Mouse (Mus musculus) left cerebral cortex, postnatal 36 days (tissue): ENCODE results near the gene Plk5. TPM values are rescaled to one million over a fixed set of nuclear protein-coding genes. Genes with fewer than 3 reads are reported as not detected.
"Not testable (repeated sequence)": the region's sequence is repeated elsewhere in the genome, so short reads cannot be mapped to it uniquely, and the experiment has no call there.

Experiments used
- DNase-seq, 2 experiments: peaks; one replicate each; pipeline ENCODE4 v3.0.0; 2021 to 2022; ENCODE audit warnings: low spot score in 2 of 2, mixed read lengths in 1 of 2
- intact Hi-C: fragments of 180-260 bp; cut with DNase I; formaldehyde crosslinking; loops from one replicate; pipeline ENCODE4 v1.15.1; 2025
- total RNA-seq, 2 experiments: library from RNA; stranded (reverse); gene quantifications; 2 replicates each; pipeline ENCODE4 v1.2.3; 2021

Plk5 gene
- total RNA-seq, 2 experiments from 2014 or later, result 16.9 to 33.1 TPM

DNA sequence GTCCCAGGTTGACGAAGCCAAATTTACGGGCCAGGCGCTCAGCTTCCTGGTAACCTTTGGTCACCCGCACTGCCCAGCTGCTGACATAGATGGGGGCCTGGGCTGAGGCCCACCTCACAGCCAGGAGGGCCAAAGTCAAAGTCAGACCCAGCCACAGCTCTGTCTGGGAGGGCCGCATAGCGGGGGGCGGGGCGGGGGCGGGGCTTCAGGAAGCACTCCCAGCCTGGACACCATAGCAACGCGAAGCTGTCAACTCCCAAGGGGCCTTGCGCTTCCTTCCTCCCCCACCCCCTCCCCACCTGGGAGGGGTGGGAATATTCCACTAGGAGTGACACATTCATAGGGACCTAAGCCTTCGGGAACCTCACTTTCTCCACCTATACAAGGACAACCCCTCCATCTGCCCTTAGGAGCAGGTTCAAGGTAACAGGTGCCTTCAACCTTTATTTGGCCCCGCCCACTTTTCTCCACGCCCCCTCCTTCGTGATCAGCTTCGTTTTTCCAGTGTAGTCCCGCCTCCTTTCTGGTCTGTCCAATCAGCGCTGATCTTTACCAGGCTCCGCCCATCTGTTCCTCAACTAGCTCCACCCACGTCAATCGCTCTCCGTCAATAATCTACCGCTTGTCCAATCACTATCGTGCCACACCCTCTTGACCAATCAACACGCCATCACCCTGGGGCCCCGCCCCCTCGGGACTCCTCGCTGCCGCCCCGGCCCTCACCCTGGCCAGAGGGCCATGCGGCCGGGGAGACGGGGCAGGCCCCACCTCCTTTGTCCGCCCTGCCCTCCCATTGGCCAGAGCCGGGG is 26.8 kb upstream of the Plk5 start, which contains the start of the genes Pcsk4 and Reep6:
Pcsk4 (minus strand) TSS at position 226 of the 809 bp plus-strand sequence.
Reep6 (plus strand) TSS at position 681 of the 809 bp plus-strand sequence.
- peak; percentile 92 to 94 for DNase-seq
- intact Hi-C loops, result no loop called here

DNA sequence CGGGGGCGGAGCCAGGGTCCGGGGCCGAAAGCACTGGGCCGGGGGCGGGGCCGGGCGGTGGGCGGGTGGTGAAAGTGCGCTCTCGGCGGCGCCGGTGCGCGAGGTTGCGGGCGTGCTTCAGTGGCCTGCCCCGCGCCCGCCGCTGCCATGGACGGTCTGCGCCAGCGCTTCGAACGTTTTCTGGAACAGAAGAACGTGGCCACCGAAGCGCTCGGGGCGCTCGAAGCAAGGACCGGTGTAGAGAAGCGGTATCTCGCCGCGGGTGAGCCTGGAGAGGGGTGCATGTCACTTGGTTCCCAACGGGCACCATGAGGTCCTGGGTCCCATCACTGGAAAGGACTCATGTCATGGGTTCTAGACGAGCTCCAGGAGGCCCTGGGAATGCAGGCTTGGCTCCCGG is 26.2 kb upstream of the Plk5 start:
- no peak for DNase-seq
- intact Hi-C loops, result no loop called here

DNA sequence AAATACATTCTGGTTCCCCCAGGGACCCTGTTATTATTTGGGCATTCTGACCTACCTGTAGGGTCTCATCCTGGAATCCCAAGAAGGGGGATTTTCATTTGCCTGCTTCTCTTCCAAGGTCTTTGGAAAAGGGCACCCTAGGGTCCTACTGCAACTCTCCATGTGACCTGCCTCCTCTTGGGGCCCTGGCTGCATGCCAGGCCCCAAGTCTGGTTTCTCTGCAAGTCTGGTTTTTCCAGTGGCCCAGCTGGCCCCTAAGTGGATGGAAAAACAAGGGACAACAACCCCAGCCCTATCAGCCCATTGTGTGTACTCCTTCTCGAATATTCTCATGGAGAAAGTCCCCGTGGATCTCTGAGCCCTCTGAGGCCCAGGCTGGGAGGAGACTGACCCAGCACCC is 25.4 kb upstream of the Plk5 start:
- intact Hi-C loops, result no loop called here
- DNase-seq, result no peak

DNA sequence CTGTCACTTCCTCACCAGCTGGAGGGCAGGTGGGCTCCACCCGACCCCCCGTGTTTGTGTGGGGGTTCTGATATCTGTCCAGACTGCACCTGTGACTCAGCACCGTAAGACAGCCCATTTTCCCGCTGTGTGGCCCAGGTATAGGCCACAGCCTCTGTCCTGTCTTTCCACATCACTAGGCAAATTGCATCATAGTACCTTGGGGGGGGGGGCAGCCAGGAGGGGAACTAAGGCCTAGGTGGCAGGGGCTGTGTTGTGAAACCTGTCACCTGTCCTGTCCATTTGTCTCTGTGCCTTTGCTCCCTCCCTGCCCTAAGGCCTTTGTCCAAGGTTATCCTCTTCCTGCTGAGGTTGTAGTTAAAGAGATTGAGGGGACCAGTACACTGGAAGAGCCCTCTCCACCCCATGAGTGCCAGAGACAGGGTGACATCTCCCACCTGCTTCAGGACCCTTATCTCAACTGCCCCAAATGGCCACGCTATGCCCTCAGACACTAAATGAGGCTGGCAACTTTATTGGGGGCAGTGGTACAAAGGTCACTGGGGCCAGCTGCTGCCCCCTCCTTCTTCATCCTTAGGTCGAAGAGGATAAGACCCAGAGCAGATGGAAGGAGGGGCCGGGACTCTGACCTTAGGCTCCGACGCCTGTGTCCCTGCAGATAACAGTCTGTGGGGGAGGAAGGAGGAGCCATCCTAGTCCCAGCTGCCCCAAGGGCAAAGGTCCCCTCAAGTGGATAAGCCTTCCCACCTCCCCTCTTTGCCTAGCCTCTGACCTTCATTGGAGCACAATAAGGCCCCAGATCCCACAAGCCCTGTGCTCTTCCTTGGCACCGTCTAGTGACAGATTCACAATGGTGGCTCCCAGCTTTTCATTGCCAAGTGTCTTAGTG is 24.4 kb upstream of the Plk5 start:
- no peak for DNase-seq
- intact Hi-C loops, result no loop called here

DNA sequence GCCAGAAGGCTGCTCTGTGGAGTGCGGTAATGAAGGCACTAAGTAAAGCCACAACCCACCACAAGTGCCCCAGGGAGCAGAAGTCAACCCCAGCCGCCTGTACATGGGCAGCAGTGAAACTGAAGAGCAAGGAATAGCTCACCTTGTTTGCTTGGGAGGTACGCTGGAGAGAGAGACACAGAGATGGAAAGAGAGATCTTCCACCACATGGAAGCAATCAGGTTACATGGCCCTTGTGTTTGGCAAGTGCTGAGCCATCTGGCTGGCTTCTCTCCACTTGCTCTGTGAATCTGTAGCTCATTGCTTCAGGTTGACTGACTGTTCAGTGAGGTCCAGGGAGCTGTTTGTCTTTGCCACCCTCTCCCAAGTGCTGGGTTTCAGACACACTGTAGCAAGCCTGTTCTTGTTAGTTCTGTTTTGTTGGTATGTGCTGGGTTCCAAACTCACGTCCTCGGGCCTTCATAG is 23.7 kb upstream of the Plk5 start:
- DNase-seq, result no peak
- intact Hi-C loops, result no loop called here

DNA sequence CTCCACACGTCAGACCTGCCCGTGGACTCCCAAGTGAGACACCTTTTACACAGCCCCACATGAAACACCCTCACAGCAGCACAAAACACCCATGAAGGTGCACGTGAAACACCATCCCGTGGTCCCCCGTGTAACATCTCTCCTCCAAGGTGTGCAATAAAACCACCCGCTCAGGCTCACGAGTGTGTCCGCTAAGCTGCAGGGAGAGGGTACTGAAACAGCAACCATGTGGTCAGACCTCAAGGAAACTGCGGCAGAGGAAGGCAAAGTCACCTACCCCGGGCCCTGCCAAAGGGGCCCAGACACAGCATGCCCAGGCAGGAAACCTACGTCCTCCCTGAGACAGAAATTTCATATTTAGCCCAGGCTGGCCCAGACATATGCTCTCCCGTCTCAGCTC is 20.0 kb upstream of the Plk5 start:
- intact Hi-C loops, result no loop called here
- DNase-seq, result no peak

DNA sequence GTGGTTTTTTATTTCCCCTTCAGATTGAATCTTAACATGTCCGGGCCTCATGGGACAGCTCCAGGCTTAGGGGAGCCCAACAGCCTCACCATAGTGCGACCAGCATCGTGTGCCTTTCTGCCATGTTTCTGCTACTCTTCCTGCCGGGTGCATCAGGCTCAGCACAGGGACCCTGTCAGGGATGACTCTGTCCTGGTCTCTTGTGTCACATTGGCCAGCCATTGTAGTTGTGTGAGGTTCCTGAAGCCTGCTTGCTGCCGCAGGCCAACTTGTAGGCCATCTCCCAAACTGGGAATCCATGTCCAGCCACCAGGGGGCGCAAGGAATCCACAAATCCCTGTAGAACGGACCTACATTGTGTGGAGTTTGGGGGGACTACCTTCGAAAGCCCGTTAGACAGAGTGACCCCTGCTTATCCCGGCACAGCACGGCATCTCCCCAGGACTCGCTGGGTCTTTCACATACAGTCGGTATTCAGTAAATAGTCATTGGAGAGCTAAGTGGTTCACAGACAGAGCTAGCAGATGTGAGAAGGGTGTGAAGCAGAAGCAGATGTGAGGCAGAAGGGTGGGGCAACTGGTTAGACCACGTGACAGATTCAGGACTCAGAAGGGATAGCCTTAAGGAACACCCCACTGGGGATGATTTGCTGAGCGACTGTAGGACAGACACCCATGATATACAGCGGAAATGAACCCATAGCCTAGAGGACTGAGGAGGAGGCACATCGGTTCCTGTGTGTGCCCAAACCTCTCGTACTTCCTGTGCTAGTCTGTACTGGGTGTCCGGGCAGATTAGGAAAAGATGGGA is 16.1 kb upstream of the Plk5 start:
- DNase-seq, result peak; percentile 79 to 82
- intact Hi-C loops, result loop anchor here (2.0 kb wide), 1 partner anchor 35 kb away; no protein-coding TSS in a partner anchor

DNA sequence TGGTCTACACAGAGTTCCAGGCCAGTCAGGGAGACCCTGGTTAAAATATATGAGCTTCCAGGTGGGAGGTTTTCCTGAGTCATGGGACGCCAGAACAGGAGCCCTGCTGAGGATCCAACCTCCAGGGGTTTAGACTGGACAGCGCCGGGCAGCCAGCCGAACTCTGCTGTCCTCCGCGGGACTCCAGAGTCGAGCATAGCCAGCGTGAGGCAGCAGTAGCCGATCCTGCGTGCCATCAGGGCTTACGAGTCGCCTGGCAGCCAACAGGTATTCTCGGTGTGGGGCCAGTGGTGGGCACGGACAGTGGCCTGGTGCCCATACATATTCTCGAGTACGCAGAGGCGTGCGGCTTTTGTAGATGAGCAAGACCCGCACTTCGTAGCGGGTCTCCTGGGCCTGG is 15.2 kb upstream of the Plk5 start:
- intact Hi-C loops, result loop anchor here (2.0 kb wide), 1 partner anchor 34 kb away; no protein-coding TSS in a partner anchor
- DNase-seq, result no peak

DNA sequence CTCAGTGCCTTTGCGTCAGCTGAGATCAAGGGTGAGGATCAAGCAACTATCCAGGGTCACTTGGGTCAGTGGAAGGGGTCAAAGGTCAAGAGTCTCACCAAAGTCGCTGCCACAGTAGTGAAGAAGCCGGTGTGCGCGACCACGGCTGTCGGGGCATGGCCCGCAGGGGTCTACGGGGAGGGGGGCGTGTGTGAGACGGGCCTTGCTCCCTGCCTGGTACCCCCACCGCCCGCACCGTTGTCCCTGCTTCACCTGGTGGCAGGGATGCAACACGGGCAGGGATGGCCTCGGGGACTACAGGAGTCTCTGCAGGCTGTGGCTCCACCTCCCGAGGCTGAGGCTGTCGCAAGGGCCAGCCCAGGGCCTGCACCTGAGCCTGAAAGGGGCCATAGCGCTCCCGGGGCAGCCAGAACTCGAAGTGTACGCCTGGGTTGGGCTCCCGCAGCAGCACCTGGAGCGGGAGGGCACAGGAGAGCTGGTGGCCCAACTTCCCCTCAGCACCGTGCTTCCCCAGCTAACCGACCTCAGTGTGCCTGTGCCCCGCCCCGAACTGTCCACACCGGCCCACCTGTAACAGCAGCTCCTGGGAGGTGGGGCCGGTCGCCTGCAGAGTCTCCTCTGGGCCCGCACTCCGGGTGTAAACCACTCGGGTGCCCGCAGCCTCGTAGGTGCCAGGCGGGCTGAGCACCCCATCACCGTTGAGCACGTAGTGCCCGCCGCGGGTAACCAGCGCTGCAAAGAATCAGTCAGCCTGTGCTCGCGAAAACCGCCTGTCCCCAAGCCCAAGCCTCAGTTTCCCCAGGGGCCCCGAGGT is 14.6 kb upstream of the Plk5 start:
- DNase-seq, result no peak
- intact Hi-C loops, result loop anchor here (2.0 kb wide), 1 partner anchor 33 kb away; no protein-coding TSS in a partner anchor

DNA sequence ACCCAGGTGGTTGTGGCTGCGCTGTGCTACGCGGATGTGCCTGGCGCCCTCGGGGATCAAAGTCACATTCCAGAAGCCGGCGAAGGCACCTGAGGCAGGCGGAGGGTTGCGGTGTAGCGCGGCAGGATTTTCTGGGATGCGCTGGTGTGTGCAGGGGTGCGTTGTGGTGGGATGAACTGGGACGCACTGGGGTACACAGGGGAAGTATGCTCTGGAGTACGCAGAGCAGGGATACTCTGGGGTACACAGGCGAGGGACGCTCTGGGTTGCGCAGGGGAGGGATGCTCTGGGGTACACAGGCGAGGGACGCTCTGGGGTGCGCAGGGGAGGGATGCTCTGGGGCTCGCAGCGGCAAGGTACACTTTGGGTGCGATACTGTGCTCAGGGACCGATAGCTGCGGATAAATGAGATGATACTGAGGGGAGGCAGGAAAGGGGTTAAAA is 13.9 kb upstream of the Plk5 start:
- intact Hi-C loops, result no loop called here
- DNase-seq, result no peak

DNA sequence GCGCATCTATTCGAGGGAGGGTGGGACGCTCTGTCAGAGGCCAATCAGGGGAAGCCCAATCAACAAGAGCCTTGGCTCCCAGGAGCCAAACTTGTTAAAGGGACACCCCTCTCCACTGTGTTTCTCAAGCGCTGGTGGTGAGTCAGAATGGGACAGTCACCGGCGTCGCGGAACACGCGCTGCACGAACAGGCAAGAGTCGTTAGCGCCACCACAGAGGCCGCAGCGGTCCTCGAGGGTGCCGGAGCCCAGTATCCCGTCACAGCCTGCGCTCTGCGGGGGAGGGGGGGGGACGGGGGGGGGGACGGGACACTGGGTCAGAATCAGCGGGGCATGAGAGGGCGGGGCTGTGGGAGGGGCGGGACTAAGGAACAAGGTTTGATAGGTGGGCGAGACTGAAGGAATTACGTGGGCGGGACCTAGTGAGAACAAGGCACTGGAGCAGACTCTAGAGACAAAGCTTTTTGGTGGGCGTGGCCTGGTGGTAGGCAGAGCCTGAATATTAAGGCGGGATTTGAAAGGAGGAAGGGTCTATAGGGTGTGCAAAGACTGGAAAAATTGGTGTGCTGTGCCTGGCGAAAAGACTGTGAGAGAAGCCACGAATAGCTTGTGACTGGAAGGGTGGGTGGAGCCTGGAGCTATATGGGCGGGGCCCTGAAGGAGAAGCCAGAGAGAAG is 13.4 kb upstream of the Plk5 start:
- intact Hi-C loops, result no loop called here
- DNase-seq, result no peak

DNA sequence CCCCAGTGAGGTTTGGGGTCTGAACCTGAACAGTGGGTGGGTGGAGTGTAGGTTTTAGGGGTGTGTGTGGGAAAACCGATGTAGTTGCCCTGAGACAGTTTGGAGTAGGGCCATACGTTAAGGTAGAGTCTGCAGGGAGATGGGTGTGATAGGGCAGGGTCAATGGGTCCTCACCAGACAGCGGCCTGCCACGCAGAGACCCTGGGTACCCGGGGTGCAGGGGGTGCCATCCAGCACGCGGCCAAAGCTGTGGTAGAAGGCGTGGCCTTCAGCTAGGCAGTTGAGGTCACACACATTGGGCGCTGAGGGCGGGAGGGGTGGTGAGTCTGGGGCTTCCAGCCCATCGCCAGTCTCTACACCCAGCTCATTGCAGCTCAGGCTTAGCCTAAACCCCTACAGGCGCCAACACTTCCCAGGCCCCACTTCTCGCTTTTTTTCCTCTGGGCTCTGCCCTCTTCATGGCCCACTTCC is 12.8 kb upstream of the Plk5 start:
- intact Hi-C loops, result no loop called here
- no peak for DNase-seq

DNA sequence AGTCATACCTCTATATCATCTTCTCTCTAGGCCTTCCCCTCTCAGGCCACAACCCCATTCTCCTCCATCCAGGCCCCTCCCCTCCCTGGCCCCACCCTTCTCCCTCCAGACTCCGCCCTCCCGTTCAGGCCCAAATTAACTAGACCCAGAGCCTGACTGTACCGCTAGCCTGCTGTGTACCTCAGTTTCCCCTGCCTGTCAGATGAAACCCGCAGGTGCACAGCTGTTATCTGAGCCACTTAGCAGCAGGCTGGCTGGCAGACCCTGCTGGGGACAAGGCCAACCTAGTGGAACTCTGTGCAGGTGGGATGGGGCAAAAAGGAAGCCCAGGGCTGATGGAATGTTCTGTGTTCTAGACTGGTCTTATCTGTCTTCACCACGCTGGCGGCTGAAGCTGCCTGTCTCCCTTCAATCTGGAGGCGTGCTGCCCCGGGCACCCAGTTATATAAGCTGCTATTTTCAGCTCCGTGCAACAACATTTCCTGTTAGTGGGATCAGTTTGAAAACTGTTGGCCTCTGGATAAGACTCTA is 12.1 kb upstream of the Plk5 start:
- no peak for DNase-seq
- intact Hi-C loops, result no loop called here

DNA sequence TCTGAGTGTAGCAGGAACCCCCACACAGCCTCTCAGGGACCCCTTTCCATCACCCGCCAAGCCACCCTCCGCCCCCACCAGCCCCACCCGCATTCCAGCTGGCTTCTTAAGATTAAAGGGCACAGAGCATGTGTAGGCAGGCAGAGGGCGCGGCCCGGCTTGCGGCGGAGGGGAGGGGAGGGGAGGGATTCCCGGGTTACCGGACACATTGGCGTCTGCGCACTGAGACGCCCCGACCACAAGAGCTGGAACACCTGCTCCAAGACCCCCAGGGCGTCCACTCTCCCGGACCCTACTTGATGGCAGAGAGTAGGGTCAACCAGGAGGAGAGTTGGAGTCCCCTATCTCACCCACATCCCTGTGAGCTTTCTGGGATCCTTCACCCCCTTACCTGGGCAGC is 11.1 kb upstream of the Plk5 start:
- intact Hi-C loops, result no loop called here
- DNase-seq, result no peak

DNA sequence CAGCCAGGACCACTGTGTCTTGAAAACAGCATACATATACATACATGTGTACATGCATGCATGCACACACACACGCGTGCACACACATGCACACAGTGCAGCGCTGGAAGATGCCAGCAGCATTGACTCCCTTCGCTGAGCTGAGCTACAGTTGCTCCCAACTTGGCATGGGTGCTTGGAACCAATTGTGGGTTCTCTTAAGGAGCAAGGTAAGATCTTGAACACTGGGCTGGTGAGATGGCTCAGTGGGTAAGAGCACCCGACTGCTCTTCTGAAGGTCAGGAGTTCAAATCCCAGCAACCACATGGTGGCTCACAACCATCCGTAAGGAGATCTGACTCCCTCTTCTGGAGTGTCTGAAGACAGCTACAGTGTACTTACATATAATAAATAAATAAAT is 10.3 kb upstream of the Plk5 start:
- intact Hi-C loops, DNase-seq: not testable (repeated sequence)

DNA sequence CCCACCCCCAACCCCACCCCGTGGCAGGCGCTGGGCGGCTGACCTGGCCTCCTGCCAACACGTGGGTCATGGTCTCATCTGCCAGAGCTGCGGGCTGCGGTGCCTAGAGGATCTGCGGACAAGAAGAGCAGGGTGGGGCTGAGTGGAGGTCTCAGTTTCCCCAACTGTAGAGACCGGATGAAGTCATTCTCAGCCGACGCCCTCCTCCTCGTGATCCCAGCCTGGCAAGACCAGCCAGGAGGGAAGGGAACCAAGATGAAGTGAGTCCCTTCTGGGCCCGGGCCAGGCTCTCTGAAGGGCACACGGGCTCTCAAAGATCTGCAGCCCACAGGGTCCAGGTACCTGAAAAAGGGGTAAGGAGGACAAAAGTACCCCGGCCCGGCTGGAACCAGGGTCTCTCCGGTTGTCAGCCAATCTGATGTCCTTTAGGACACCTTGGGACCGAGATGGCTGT is 8.7 kb upstream of the Plk5 start:
- intact Hi-C loops, result no loop called here
- no peak for DNase-seq

DNA sequence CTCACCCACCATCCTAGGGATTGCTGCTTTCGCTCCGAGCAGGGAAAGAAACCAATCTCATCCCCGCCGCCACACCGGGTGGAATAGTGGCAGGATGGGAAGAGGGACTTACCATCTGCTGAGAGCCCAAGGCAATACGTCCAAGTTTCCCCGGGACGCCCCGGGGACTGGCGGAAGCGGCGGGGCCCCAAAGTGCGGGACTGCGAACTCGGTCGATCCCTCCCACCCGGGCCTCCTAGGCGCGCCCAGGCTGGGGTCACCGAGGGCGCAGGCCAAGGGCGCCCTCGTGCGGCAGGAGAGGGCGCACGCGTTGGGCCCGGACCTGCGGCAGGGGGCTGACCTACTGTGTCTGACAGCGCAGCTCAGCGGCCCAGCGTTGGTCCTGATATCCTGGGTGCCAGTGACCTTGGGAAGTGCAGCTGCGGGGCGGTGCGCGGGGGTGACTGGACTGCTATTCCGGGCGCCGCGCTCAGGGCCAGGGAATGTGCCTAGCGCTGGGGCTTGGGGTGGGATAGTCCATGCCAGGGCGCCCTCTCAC is 7.9 kb upstream of the Plk5 start, which contains the start of gene Adamtsl5:
Adamtsl5 (minus strand) TSS at position 169 of the 538 bp plus-strand sequence.
- intact Hi-C loops, result no loop called here
- DNase-seq, result no peak
